ENCODE assay signal across 20 mouse cellular contexts in genomic region chr5:53000169-53000872, GRCm38 (mm10). TPM values are rescaled to one million over a fixed set of nuclear protein-coding genes. Genes with fewer than 3 reads are reported as not detected.
"Had no signal": no experiment of that assay in that cellular context is flagged by ENCODE, and none has a peak within 500 bp of the region (broad histone marks: within the 10 kb centered on the region; RNA-seq: fewer than 3 reads in every experiment).

No protein-coding gene starts in this region.

- H3K4me2 ChIP-seq: limb, embryonic 13.5 days; liver, embryonic 11.5 days; lung, embryonic 15.5 days; midbrain, embryonic 11.5 days had no signal

- H3K4me3 ChIP-seq: layer of hippocampus, adult 2 months; limb, embryonic 10.5 days; limb, embryonic 13.5 days; lung, embryonic 15.5 days had no signal

- H3K36me3 ChIP-seq: limb, embryonic 10.5 days; limb, embryonic 13.5 days; lung, embryonic 15.5 days had no signal

- DNase-seq: kidney, adult 8-10 months; kidney, postnatal 14 days; kidney, postnatal 4 days; layer of hippocampus, adult 9-11 months; liver, postnatal 0 days; lung, postnatal 14 days; lung, postnatal 4 days; midbrain, embryonic 14.5 days; thymus, adult 18-20 months; thymus, postnatal 36 days had no signal

- H3K27ac ChIP-seq: layer of hippocampus, adult 2 months; limb, embryonic 10.5 days; limb, embryonic 13.5 days; liver, embryonic 14.5 days; lung, embryonic 15.5 days had no signal

- H3K27me3 ChIP-seq: limb, embryonic 13.5 days; lung, embryonic 15.5 days had no signal

- H3K4me1 ChIP-seq: limb, embryonic 10.5 days; lung, embryonic 15.5 days had no signal

- H3K9ac ChIP-seq: limb, embryonic 13.5 days; liver, embryonic 14.5 days; liver, postnatal 0 days; lung, embryonic 15.5 days had no signal

- ATAC-seq: liver, postnatal 0 days had no signal

- H3K9me3 ChIP-seq: limb, embryonic 10.5 days; lung, embryonic 15.5 days had no signal

RNA-seq across cellular contexts. Expression of gene Slc34a2, which starts 37.6 kb away (rescaled TPM):
- polyA plus RNA-seq: limb, embryonic 10.5 days; limb, embryonic 13.5 days; midbrain, embryonic 11.5 days; midbrain, embryonic 14.5 days; neural tube, embryonic 11.5 days; neural tube, embryonic 14.5 days; stomach, embryonic 14.5 days had no signal
